Mouse (Mus musculus): ENCODE measurements around the gene Rab40b. TPM values are rescaled to one million over a fixed set of nuclear protein-coding genes. Genes with fewer than 3 reads are reported as not detected.
"Not testable (repeated sequence)": the region's sequence is repeated elsewhere in the genome, so short reads cannot be mapped to it uniquely, and the experiment has no call there.

Gene Rab40b
- polyA plus RNA-seq, 1 experiment from 2014 or later: 5.9 TPM

GRCm38 (mm10) chr11:121326034-121326433 lies 62.0 kb downstream of the Rab40b start:
- no peaks in the 10 kb centered on the region for H3K4me1 ChIP-seq (replicated peaks)
- peaks cover 53% of the 10 kb centered on the region for H3K36me3 ChIP-seq
- no peak overlapping the region for H3K4me2 ChIP-seq (replicated peaks)
- no peaks in the 10 kb centered on the region for H3K27me3 ChIP-seq
- ATAC-seq: no peak
- H3K9ac ChIP-seq (replicated peaks): no peak overlapping the region
- H3K4me3 ChIP-seq (replicated peaks): no peak overlapping the region
- no peak overlapping the region for H3K27ac ChIP-seq
- WGBS: 100% methylated on average over 1 of the region's 1 CpGs
- no peaks in the 10 kb centered on the region for H3K9me3 ChIP-seq

DNA sequence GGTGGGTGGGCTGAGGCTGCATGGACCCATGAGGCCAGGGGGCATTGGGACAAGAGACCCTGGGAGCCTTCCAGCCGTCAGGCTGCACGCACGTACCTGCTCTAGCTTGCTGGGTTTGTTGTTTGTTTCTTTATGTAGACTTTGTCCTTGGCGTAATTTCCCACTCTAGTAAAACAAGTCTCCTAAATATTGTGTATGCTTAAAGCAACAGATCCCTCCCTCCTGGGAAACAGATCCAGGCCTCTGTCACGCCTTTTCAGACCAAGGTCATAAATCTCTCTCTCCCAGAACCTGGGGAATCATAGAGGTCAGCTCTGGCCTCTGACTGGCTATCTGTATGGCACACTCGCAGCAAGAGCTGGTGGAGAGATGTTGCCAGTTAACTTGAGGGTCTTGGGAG lies 80.3 kb downstream of the Rab40b start:
- not testable (repeated sequence) for H3K4me3 ChIP-seq (replicated peaks); H3K9ac ChIP-seq (replicated peaks); H3K4me2 ChIP-seq (replicated peaks); H3K9me3 ChIP-seq; ATAC-seq; H3K4me1 ChIP-seq (replicated peaks); H3K27me3 ChIP-seq; H3K27ac ChIP-seq
- peaks cover 75% of the 10 kb centered on the region for H3K36me3 ChIP-seq
- 94% methylated on average over 6 of the region's 6 CpGs for WGBS

GRCm38 (mm10) chr11:121306608-121307007 lies 81.4 kb downstream of the Rab40b start:
- H3K4me2 ChIP-seq (replicated peaks): no peak overlapping the region
- H3K36me3 ChIP-seq: peaks cover 86% of the 10 kb centered on the region
- ATAC-seq: no peak
- WGBS: 96% methylated on average over 8 of the region's 8 CpGs
- H3K9ac ChIP-seq (replicated peaks): no peak overlapping the region
- no peak overlapping the region for H3K4me3 ChIP-seq (replicated peaks)
- H3K4me1 ChIP-seq (replicated peaks): no peaks in the 10 kb centered on the region
- H3K27me3 ChIP-seq: no peaks in the 10 kb centered on the region
- H3K27ac ChIP-seq: no peak overlapping the region
- peaks cover 7% of the 10 kb centered on the region; the same call in 1 of the 2 replicates for H3K9me3 ChIP-seq

Small RNA genes lying within 50 kb of the gene (microRNA-seq; reads per million reads assigned to microRNA genes)
- gene Mir7236: not detected

Other genes with a start within 250 kb of the Rab40b start
- gene Tex19.1, start 242.1 kb downstream of the Rab40b start, polyA plus RNA-seq (2015; fragmentation: Nextera tagmentation; extraction: Ambion mirVana): not detected in 2 replicates
- 0.15 and 0.22 TPM in 2 replicates for gene Uts2r, start 228.0 kb downstream of the Rab40b start, polyA plus RNA-seq (2015; fragmentation: Nextera tagmentation; extraction: Ambion mirVana)
- gene Hexdc, start 183.8 kb downstream of the Rab40b start, polyA plus RNA-seq (2015; fragmentation: Nextera tagmentation; extraction: Ambion mirVana): 18.2 and 21.1 TPM in 2 replicates
- gene Ogfod3, start 183.5 kb downstream of the Rab40b start, polyA plus RNA-seq (2015; fragmentation: Nextera tagmentation; extraction: Ambion mirVana): 20.2 and 22.9 TPM in 2 replicates
- gene Cybc1, start 158.9 kb downstream of the Rab40b start, polyA plus RNA-seq (2015; fragmentation: Nextera tagmentation; extraction: Ambion mirVana): 42.6 and 43.8 TPM in 2 replicates
- gene Narf, start 151.0 kb downstream of the Rab40b start, polyA plus RNA-seq (2015; fragmentation: Nextera tagmentation; extraction: Ambion mirVana): 105 and 108 TPM in 2 replicates
- gene Foxk2, start 128.3 kb downstream of the Rab40b start, polyA plus RNA-seq (2015; fragmentation: Nextera tagmentation; extraction: Ambion mirVana): 11.9 and 13.0 TPM in 2 replicates
- gene Wdr45b, start 33.8 kb downstream of the Rab40b start, polyA plus RNA-seq (2015; fragmentation: Nextera tagmentation; extraction: Ambion mirVana): 80.4 and 82.6 TPM in 2 replicates
- 11.7 and 11.9 TPM in 2 replicates for gene Fn3krp, start 33.1 kb upstream of the Rab40b start, polyA plus RNA-seq (2015; fragmentation: Nextera tagmentation; extraction: Ambion mirVana)
- 3.8 and 4.4 TPM in 2 replicates for gene Fn3k, start 46.7 kb upstream of the Rab40b start, polyA plus RNA-seq (2015; fragmentation: Nextera tagmentation; extraction: Ambion mirVana)
- 56.2 and 56.3 TPM in 2 replicates for gene Tbcd, start 63.7 kb upstream of the Rab40b start, polyA plus RNA-seq (2015; fragmentation: Nextera tagmentation; extraction: Ambion mirVana)
- gene Zfp750, start 131.1 kb upstream of the Rab40b start, polyA plus RNA-seq (2015; fragmentation: Nextera tagmentation; extraction: Ambion mirVana): 0.27 and 0.57 TPM in 2 replicates

Measured in midbrain, embryonic 13.5 days (tissue).